Mouse (Mus musculus): ENCODE data around the gene Skap1. TPM values are rescaled to one million over a fixed set of nuclear protein-coding genes. Genes with fewer than 3 reads are reported as not detected.

The Skap1 gene
- total RNA-seq, 2 experiments from 2014 or later: 1.2 to 1.3 TPM

DNA sequence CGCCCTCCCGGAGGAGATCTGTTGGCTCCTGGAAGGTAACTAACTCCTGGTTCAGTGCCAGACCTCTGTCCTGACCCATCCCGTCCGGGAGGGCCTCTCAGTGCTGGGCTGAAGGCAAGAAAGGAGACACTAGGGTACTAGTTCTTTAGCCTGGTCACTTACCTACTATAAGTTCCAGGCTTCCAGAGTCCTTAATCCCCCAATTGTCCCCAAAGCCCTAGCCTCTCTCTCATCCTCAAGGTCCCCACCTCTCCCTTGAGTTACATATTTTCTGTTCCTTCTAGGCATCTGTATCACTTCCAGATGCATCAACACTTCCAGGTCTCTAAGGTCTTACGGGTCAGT, 295 bp downstream of the Skap1 start:
- no peak for DNase-seq (ENCODE audit: extremely low spot score in 1 of 2, low spot score in 1 of 2)

DNA sequence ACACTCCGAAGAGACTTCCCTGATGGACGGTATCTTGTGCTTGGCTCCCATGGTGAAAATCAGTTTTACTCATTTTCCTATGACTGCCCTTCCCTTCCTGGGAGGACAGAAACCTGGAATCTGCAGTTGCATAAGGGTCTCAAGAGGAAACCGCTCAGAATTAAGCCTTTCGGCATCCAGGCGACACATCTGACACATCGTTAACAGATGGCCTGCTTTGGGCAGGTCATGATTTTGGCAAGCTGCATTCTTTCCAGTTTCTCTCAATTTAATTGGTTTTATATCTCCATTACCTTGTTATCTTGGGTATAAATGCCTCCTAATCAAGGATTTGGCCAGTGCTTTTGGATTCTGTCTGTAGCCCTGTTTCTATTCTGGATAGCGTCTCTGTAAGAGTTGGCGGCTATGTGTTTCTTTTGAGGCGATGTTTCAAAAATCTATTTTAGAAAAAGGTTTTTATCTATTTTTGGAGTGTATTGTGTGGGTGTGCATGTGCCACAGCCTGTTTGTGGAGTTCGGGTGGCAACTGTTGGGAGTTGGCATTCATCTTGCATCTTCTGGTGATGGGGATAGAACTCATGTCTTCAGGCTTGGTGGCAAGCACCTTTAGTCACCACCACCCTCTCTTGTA, 1.1 kb downstream of the Skap1 start:
- DNase-seq (ENCODE audit: extremely low spot score in 1 of 2, low spot score in 1 of 2): no peak

DNA sequence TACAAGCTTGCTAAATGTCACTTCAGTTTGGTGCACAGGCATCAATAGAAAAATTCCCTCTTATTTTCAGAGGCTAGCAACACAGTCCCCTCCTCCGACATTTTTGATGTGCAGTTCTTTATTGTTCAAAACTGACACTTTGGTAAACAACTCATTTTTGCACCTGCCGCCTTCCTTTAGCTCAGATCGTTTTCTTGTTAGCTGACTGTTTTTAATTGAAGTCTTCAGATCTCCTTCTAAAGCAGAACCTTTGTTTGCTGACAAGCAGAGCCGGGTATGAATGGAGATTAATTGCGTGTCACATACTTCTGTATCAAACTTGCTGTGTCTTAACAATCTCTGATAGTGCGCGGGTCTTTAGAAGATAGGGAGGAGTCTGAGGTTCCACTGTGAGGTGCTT, 2.0 kb downstream of the Skap1 start:
- no peak for DNase-seq (ENCODE audit: extremely low spot score in 1 of 2, low spot score in 1 of 2)

DNA sequence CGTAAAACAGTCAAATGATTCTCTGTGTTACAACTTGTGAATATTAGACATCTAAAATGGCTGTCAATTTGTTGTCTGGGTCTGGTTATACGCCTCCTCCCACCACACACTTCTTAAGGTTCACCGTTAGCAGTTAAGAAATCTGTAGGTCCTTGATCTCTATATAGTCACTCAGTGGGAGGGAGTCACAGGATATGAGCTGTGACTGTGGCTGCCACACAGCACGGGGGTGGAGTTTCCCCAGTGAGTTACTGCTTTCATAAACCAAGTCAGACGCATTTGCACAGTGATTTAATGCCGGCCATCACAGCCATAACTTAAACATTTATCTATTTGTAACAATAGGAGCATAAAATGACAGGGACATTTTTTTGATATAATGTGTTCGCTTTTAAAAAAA, 2.6 kb downstream of the Skap1 start:
- no peak for DNase-seq (ENCODE audit: extremely low spot score in 1 of 2, low spot score in 1 of 2)

DNA sequence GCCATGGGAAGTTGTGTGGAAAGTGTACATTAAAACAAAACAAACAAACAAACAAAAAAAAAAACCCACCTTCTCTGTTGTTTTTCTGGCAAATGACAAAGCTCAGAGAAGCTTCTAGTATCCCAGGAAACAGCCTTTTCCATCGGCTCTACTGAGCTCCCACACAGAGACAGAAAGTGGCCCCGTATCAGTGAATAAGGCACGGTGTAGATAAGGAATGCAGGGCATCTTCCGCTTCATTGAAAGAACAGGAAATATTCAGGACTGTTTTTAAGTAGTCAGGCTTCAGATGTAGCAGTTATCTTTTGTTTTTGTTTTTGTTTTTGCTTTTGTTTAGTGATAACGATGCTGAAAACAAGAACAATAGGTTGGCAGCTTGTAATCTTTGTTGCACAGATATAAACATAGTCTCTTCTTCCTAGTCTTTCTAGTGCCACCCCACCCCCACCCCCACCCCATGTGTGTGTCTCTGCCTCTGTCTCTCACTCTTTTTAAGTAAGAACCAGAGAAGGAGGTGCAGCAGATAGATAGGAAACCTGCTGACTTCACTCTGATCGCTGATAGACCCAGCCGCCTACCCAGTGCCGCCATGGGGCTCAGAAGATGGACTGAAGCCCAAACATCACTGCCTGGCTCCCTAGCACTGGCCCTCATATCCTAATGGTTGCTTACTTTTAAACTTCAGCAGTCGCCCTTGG, 3.8 kb downstream of the Skap1 start:
- DNase-seq (ENCODE audit: extremely low spot score in 1 of 2, low spot score in 1 of 2): no peak

DNA sequence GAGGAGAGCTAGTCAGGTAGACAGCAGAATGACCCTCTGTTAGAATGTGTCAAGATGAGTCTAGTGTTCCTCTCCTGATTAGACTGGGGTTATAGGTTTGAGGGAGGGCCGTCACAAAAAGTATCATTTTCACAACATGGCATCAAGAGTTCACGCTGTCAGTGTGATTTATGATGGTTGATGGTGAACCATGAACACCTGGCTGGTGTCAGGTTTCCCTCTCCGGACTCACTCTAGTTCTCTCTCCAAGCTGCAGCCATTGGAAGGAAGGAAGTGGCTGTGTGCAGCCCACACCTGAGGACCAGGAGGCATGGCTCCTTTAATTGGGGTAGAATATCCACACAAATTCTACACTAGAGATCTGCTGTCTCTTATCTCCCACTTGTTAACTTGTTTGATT, 18.3 kb downstream of the Skap1 start:
- no peak for DNase-seq (ENCODE audit: extremely low spot score in 1 of 2, low spot score in 1 of 2)

DNA sequence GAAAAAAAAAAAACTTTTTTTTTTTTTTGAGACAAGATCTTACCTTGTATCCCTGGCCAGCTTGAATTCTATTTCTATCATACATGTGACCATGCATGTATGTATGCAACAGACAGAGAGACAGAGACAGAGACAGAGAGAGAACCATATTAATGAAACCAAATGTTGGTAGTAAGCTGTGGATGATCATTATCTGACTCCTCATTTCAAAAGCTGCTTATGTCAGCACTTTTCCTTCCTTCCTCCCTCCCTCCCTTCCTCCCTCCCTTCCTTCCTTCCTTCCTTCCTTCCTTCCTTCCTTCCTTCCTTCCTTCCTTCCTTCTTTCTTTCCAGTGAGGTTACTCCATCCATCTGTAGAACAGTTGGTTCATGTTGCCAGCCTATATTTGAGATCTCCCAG, 18.8 kb downstream of the Skap1 start:
- DNase-seq (ENCODE audit: extremely low spot score in 1 of 2, low spot score in 1 of 2): no peak

DNA sequence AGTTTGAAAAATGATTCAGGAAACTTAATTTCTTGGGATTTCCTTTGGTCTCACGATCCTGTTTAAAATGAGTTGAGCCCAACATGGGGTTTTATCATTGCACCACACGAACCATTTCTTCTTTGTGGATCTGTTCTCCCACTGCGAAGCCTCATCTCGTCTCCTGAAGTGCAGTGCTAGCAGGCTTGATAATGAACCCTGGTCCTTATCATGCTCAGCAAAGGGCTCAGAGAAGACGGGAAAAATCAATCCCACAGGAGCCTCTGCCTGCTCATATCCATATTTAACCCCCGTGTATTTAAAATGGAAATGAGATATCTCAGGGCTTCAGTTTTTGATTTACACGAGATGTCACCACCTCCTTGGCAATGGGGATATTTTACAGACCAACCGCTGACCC, 34.1 kb downstream of the Skap1 start:
- no peak for DNase-seq (ENCODE audit: extremely low spot score in 1 of 2, low spot score in 1 of 2)

DNA sequence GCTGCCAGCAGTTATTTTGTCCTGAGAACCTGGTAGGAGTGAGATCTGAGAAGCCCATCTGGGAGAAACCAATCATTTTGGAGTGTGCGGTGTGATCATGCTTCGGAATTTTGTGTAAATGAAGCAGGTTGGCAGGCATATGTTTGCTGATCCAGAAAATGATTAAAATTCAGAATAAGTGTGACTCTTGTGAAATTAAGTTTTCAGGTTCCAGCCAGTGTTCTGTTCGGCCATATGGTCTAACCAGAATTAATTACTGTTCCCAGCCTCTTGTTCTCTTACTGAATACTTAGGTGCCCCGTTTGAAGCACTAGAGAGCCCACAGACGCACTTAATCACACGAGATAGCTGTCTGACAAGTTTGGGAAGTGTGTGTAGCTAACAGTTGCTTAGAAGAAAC, 36.6 kb downstream of the Skap1 start:
- DNase-seq (ENCODE audit: extremely low spot score in 1 of 2, low spot score in 1 of 2): no peak

DNA sequence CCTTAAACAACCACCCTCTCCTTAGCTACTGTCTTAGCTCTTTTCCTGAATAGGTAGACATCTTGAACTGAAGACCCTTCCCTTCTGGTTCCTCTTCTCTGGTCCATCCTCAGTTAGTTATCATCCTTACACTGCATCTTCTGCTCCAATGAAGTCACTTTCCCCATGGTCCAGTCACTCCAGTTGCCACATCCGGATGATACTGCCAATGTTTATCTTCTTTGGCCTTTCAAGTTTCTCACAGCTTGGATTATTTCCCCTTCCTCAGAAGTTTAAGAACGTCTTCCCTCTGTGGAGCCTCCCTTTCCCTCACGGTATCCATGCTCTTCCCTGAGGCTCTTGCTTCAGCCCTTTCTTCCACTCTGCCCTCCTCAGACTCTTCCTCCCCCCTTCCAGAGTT, 38.6 kb downstream of the Skap1 start:
- no peak for DNase-seq (ENCODE audit: extremely low spot score in 1 of 2, low spot score in 1 of 2)

DNA sequence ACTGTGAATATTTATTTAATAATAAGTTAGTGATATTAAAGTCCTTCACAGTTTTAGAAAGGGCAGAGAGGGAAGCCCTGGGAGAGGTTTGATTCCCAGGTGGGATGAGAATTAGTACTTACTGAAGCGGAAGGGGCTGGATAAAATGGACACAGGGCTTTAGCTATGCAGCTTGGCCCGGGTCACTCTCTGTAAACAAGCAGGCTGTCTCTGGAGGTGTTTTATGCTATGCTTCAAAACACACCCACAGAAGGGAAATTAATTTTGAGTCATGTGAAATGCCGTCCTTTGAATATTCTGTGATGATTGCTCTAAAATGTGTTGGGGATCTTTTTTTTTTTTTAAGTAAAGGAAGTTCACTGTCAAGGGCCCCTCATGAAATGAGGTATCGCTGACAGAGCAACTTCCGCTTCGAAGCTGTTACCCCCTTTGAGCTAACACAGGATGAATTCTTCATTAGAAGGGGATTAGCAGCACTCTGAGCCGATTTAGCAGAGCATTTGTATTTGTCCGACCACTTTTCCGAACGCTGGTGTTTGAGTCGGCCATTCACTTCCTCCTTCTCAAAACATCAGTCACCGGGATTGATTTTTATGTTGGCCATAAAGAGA, 40.2 kb downstream of the Skap1 start:
- no peak for DNase-seq (ENCODE audit: extremely low spot score in 1 of 2, low spot score in 1 of 2)

DNA sequence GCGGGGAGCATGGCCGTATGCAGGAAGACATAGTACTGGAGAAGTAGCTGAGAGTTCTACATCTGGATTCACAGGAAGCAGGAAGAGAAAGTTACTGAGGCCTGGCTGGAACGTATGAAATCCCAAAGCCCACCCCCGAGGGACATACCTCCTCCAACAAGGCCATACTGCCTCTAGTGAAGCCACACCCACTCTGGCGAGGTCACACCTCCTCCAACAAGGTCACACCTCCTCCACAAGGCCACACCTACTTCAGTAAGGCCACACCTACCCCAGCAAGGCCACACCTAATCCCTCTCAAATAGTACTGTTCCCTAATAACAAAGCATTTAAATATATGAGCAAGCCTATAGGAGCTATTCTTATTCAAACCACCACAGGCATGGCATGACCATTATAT, 41.4 kb downstream of the Skap1 start:
- DNase-seq (ENCODE audit: extremely low spot score in 1 of 2, low spot score in 1 of 2): no peak

DNA sequence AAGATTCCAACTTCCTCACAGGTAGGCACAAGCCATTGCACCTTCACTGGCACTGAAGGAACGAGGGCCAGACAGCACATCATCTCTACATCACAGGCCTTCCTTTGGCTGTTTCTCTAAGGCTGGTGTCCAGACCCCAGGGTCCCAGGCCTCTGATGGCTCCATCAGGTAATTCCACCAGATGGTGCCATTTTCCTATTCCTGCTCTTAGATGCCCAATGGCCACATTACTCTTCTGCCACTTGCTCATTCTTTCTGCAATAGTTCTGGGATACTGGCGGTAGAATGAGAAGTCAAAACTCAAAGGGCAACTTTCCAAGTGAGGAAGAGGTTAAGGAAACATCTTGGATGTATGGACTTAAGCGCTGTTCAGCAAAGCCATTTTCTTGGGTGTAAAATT, 50.8 kb downstream of the Skap1 start:
- no peak for DNase-seq (ENCODE audit: extremely low spot score in 1 of 2, low spot score in 1 of 2)

DNA sequence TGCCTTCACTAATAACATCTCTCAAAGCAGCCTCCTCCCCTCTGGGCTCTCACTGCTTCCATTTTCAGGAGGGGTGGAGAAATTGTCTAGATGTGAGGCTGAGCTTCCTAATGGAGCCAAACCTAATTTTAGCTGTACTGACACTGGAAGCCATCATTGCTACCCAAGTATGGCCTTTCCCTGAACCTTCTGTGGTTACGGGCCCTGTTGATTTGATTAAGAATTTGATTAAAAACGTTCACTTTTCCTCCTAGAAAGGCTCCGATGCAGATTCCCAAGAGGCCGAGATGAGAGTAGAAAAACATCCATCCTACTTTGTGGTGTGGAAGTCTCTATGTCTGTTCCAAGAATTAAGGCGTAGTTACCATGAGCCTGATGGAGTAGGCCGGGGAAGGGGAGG, 60.1 kb downstream of the Skap1 start:
- DNase-seq (ENCODE audit: extremely low spot score in 1 of 2, low spot score in 1 of 2): no peak

DNA sequence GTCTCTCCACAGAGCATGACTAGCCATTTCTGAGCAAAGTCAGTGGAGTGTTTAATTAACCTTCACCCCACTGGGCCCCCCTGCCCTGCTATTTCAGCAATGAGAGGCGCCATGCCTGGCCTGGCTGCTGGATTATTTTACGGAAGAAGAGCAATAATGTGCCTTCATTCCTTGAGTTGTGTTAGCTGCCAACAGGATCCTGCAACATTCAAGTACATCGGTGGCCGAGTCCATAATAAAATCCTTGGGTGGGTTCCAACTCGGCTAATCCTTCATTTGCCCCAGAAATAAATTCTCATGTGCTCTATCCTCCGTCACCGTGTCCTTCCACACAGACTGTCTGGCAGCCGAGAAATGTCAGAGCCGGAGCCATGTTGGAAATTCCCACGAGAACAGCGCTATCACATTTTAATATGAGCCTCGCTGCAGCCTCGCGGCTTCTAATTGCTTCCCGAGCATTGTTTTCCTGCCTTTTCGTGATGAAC, 61.8 kb downstream of the Skap1 start:
- no peak for DNase-seq (ENCODE audit: extremely low spot score in 1 of 2, low spot score in 1 of 2)

DNA sequence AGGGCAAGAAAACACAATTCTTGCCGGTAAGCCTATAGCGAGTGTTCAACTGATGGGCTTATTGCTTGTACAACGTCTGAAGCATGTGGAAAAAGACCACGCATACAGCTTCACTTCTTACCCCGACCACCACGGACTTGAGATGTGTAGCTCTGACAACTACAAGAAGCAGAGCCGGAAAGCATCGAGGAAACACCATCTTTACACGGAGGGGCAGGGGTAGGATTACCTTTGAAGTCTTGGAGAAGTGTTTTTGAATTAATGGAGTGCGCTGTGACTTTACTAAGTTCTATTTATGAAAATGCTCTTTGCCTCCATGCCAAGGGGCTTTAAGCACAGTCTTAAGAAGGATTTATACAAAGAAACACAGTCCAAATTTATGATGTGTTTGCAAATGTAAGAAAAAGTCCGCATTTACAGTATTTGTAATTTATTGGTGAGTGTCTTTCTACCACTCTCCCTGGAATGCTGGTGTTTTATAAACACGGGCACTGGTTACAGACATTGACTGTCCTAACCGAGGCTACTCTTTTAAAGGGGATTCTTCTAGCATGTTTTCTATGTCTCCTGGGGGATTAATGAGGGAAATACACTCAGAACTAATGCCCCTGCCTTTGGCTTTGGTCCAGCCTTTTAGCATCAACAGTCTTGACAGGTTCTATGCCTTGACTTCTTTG, 67.5 kb downstream of the Skap1 start:
- DNase-seq (ENCODE audit: extremely low spot score in 1 of 2, low spot score in 1 of 2): no peak

DNA sequence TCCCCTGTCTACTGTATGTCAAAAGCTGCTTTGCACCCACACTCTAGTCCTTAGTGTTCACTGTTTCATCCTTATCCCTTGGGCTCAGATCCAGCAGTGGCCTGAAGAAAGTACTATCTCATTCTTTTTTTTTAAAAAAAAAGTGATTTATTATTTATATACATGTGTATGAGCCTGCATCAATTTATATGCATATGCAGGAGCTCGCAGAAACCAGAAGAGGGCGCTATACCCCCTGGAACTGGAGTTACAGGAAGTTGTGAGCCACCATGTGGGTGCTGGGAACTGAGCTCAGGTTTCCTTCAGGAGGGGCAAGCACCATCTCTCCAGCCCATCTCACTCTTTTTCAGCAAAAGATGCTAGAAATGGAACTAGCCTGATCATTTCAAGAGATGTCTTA, 70.1 kb downstream of the Skap1 start:
- DNase-seq (ENCODE audit: extremely low spot score in 1 of 2, low spot score in 1 of 2): no peak

DNA sequence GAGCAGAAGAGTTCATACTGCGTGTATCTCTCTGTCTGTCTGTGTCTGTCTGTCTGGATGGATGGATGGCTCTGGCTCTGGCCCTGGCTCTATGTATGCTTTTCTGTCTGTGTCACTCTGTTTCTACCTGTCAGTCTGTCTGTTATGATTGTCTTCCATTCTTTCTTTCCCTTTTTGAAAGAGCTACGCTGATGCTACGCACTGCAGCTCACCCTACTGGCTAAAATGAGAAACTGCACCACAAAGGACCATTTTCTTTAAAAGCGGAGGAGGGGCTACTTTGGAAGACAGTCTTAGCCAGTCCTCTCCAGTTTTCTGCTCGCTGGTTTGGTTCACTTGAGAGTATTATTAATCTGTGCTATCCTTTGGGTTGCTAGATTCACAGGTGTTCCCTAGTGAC, 71.8 kb downstream of the Skap1 start:
- DNase-seq (ENCODE audit: extremely low spot score in 1 of 2, low spot score in 1 of 2): peak in 1 of 2 experiments; percentile 10

DNA sequence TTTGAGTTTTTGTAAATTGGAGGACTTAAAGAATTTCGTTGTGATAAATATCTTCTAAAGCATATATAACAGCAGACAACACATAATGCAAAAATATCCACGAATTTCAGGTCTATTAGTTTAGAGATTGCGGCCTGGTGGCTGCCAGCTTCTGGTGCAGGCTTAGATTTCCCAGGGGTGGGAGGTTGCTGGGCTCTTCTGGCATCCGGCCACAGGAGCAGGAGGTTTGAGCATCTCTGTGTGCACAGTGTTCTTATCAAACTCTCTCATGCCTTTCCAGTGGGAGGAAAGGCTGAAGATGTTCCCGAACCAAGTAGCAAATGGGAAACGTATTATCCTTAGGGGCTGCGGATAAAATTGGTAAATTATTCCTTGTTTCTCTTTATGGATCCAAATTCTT, 77.6 kb downstream of the Skap1 start:
- DNase-seq (ENCODE audit: extremely low spot score in 1 of 2, low spot score in 1 of 2): no peak

DNA sequence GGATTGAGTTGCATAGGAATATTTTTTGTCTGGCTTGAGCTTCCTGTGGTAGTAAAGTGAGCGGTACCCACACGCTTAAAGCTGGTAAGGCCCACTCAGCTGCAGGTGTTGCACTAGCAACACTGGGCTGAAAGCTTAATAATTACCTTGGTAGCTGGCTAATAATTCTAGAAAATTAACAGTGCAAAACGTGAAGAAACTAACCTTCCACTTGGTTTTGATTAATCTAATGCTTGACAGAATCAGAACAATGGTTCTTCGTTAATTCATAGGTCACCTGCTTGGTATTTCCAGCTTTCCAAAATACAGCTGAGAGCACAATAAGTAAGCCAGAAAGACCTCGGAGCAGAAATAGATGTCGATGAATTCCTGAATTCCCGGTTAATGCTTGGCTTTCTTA, 78.2 kb downstream of the Skap1 start:
- DNase-seq (ENCODE audit: extremely low spot score in 1 of 2, low spot score in 1 of 2): no peak

DNA sequence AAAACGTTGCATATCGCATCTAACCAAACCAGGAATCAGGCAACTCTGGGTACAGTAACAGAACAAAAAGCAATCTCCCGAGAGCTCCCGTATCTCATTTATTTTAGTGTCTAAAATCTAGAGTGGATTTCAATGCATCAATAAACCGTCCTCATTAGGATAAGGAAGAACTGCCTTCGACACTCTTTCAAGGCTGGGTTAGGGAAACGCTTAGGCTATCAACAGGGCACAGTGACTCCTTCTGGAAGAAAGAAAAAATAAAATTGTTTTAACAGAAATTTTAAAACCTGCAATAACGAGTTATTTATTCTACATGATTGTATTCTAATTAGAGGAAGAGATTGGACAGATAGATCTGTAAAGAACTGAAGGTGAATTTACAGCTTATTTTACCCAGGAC, 82.0 kb downstream of the Skap1 start:
- no peak for DNase-seq (ENCODE audit: extremely low spot score in 1 of 2, low spot score in 1 of 2)

Measured in layer of hippocampus, postnatal 25 days (tissue).